7 mouse cellular contexts compared by ENCODE assay signal in the genomic region with DNA sequence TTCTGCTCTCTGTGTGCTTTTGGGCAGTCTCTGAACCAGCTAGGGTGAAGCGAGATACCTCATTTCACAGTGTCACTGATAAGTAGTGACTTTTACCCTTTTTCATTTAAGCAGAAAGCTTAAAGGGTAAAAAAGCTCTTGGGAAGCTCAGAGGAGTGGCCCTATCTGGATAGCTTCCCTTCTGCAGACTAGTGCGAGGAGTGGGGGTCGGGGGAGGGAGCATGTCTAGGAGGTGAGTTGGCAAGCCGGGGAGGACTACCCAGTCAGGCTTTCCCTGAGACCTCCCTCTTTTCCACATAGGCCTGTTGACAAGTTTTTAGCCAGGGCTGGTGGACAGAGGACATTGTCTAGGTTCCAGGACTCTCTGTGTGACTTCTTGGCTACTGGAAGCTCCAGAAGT. TPM values are rescaled to one million over a fixed set of nuclear protein-coding genes. Genes with fewer than 3 reads are reported as not detected.
A peak's percentile ranks its signal among the peaks of the same experiment; 100 is the strongest.
DNase-seq lines count a peak whose midpoint lies in the region; ATAC-seq lines count a peak whose summit lies in the region.

A gene (plus strand): TSS at position 301 of the 400 bp plus-strand sequence.

- H3K36me3 ChIP-seq in megakaryocyte, embryonic 14.5 days (replicated peaks; ENCODE audit: low read length) = no peaks in the 10 kb centered on the region
- H3K36me3 ChIP-seq in forebrain, embryonic 15.5 days = no peaks in the 10 kb centered on the region
- no peaks in the 10 kb centered on the region for H3K36me3 ChIP-seq in liver, embryonic 12.5 days
- H3K36me3 ChIP-seq in stomach, embryonic 16.5 days (ENCODE audit: control insufficient read depth, insufficient read depth, low read length) = no peaks in the 10 kb centered on the region

- H3K27me3 ChIP-seq in megakaryocyte, embryonic 14.5 days (replicated peaks) = peaks cover 22% of the 10 kb centered on the region
- no peaks in the 10 kb centered on the region for H3K27me3 ChIP-seq in forebrain, embryonic 15.5 days
- no peaks in the 10 kb centered on the region for H3K27me3 ChIP-seq in liver, embryonic 12.5 days (replicated peaks)
- no peaks in the 10 kb centered on the region for H3K27me3 ChIP-seq in stomach, embryonic 16.5 days (ENCODE audit: control insufficient read depth, insufficient read depth, low read length)

- no peak within 1 kb of the TSS for H3K27ac ChIP-seq in forebrain, embryonic 15.5 days (replicated peaks)
- no peak within 1 kb of the TSS for H3K27ac ChIP-seq in liver, embryonic 12.5 days
- H3K27ac ChIP-seq in stomach, embryonic 16.5 days (ENCODE audit: low read length) = no peak within 1 kb of the TSS

- H3K4me3 ChIP-seq in megakaryocyte, embryonic 14.5 days (replicated peaks) = peak within 1 kb of the TSS; percentile 88
- peak within 1 kb of the TSS; percentile 21 for H3K4me3 ChIP-seq in forebrain, embryonic 15.5 days
- H3K4me3 ChIP-seq in liver, embryonic 12.5 days = no peak within 1 kb of the TSS
- peak within 1 kb of the TSS; percentile 19; the same call in 1 of the 2 replicates for H3K4me3 ChIP-seq in stomach, embryonic 16.5 days (replicated peaks; ENCODE audit: low read length)

- 53% methylated on average over 4 of the region's 4 CpGs for WGBS in forebrain, embryonic 15.5 days
- 43% methylated on average over 4 of the region's 4 CpGs for WGBS in liver, embryonic 12.5 days (ENCODE audit: insufficient replicate concordance)
- 34% methylated on average over 4 of the region's 4 CpGs for WGBS in stomach, embryonic 16.5 days

- peaks cover 11% of the 10 kb centered on the region for H3K9me3 ChIP-seq in megakaryocyte, embryonic 14.5 days
- H3K9me3 ChIP-seq in forebrain, embryonic 15.5 days = no peaks in the 10 kb centered on the region
- no peaks in the 10 kb centered on the region; the same call in 1 of the 2 replicates for H3K9me3 ChIP-seq in liver, embryonic 12.5 days (replicated peaks)
- H3K9me3 ChIP-seq in stomach, embryonic 16.5 days (replicated peaks; ENCODE audit: control insufficient read depth, low read length) = no peaks in the 10 kb centered on the region

- no peak within 1 kb of the TSS for H3K9ac ChIP-seq in forebrain, embryonic 15.5 days (replicated peaks)
- H3K9ac ChIP-seq in liver, embryonic 12.5 days = no peak within 1 kb of the TSS
- H3K9ac ChIP-seq in stomach, embryonic 16.5 days (ENCODE audit: low read length) = peak within 1 kb of the TSS; percentile 38; the same call in 1 of the 2 replicates

- ATAC-seq in megakaryocyte, adult 5-6 weeks (ENCODE audit: poor library complexity, severe bottlenecking) = no peak
- ATAC-seq in forebrain, embryonic 15.5 days (replicated peaks) = no peak
- ATAC-seq in liver, embryonic 12.5 days = no peak
- no peak for ATAC-seq in stomach, embryonic 16.5 days (ENCODE audit: insufficient read depth, low FRiP score)

- H3K4me1 ChIP-seq in megakaryocyte, embryonic 14.5 days = peaks cover 45% of the 10 kb centered on the region
- H3K4me1 ChIP-seq in forebrain, embryonic 15.5 days = peaks cover 6% of the 10 kb centered on the region
- H3K4me1 ChIP-seq in liver, embryonic 12.5 days = peaks cover 14% of the 10 kb centered on the region
- H3K4me1 ChIP-seq in stomach, embryonic 16.5 days (ENCODE audit: control insufficient read depth, insufficient read depth, low read length) = peaks cover 5% of the 10 kb centered on the region; the same call in 1 of the 2 replicates

- peak within 1 kb of the TSS; percentile 41 for H3K4me2 ChIP-seq in forebrain, embryonic 15.5 days (replicated peaks)
- H3K4me2 ChIP-seq in liver, embryonic 12.5 days = peak within 1 kb of the TSS; percentile 51
- H3K4me2 ChIP-seq in stomach, embryonic 16.5 days (ENCODE audit: low read depth, low read length) = peak within 1 kb of the TSS; percentile 44

- DNase-seq in embryo, embryonic 10 days (ENCODE audit: low spot score) = no peak
- DNase-seq in adrenal gland, postnatal 36 days = no peak

RNA-seq across cellular contexts. Expression of the gene that starts here (rescaled TPM):
- polyA plus RNA-seq in megakaryocyte, embryonic 14.5 days (2012; ENCODE audit: insufficient read depth, low replicate concordance) = 0.43 TPM in 1 of 2 replicates, not detected in the other
- 0.18 and 0.36 TPM in 2 replicates for total RNA-seq in megakaryocyte, adult 5-6 weeks (2015)
- 0.08 and 0.44 TPM in 2 replicates for total RNA-seq in megakaryocyte, adult 5-6 weeks (2017)
- polyA plus RNA-seq in forebrain, embryonic 15.5 days (2015; fragmentation: Nextera tagmentation; extraction: Ambion mirVana) = not detected in 2 replicates
- polyA plus RNA-seq in liver, embryonic 12.5 days (2016; fragmentation: Nextera tagmentation; extraction: Ambion mirVana) = 0.04 TPM in 2 replicates
- polyA plus RNA-seq in stomach, embryonic 16.5 days (2015; fragmentation: Nextera tagmentation; extraction: Ambion mirVana) = not detected in 2 replicates
- 1 to 10 TPM in 1 of 2 experiments, under 1 TPM in 1; 0.86 to 1.3 TPM for total RNA-seq in adrenal gland, postnatal 36 days (2021)
